Mouse (Mus musculus): ENCODE results near the gene Olfr796.

Gene Olfr796

DNA sequence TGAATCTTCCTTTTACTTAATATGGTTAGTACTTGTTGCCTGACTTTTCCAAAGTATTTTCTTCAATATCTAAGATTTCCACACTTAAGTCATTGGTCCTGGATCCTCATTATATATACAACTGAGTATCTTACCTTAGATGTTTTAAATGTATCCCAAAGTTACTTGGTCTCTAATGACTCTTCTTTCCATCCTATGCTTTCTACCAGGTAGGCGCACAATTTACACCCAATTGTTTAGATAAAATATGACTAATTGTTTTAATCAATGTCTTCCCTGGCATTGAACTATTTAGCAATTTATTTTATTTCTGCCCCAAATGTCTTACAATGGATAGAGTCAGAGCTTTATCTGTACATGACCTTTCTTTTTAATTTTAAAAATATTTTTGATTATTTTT is at the start of gene Olfr796:
Gene Olfr796 (minus strand): TSS at position 101 of the 400 bp plus-strand sequence.
- DNase-seq (ENCODE audit: extremely low spot score), result no peak

DNA sequence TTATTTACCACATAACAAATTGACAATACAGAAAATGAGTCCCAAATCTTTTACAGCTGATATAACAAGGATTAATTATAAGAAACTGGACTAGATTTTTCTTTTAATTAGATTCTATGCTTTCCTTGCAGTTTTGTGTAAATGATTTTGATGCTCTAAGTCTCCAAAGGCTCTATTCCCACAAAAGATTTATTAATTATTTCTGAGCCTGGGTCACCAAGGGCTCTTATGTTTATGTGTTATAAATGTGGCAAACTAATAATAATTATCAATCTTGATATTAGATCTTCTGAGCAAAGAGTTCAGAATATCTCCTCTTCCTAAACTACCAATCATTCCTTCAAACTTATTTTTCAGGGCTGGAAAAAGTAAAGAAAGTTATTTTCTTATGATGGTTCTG is 45.0 kb upstream of the Olfr796 start, which contains the start of gene Olfr800:
Gene Olfr800 (plus strand): TSS at position 301 of the 400 bp plus-strand sequence.
- DNase-seq (ENCODE audit: extremely low spot score), result no peak

DNA sequence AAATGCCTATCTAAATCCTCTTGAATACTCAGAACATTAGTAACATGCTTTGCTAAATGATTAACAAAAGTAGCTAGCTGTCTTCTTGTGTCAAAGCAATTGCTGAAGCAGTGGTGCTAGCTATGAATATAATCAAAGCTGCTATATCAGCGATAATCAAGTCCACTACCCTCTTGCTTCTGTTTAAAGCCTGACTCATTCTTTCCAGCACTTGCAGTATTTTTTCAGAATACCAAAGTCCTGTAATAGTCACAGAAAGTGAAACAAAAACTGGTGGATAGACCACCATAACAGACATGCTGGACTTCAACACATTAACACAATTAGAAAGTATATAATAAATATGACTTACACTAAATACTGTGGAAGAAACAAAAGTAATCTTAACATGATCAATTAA is 39.4 kb upstream of the Olfr796 start:
- no peak for DNase-seq (ENCODE audit: extremely low spot score)

DNA sequence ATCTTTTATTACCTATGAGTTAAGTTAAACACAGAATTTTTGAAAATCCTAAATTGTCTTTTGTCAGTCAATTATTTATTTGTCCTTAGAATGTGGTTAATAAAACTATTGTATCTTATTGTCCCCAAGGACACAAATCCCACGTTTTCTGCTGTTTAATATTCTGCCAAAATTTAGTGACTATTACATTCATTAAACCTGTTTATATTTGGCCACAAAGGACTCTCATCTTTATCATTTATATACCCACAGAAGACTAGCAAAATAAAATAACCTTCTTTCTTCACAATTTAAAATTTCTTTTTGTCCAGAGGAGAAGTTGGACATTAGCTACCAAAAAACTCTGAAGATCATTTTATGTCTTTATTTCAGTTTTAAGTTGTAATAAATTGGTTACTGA is 24.8 kb upstream of the Olfr796 start, which contains the start of gene Olfr799:
Gene Olfr799 (plus strand): TSS at position 301 of the 400 bp plus-strand sequence.
- DNase-seq (ENCODE audit: extremely low spot score), result no peak

DNA sequence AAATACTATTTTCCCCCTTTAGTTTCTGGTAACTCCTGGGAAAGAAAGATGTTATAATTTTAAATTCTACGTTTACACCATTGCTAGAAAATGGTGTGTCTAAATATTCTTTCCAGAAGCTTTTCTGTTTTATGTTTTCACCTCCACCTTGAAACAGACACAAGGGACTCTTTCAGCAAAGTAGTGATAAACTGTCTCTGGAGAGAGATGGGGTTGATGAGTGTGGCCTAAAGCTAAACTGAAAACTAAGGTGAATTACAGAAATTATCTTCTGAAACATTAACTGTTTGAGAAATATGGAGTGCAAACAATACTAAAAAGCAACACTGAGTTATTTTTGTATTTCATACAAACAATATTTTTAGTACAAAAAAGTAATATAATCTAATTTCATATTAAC is 15.5 kb upstream of the Olfr796 start, which contains the start of gene Olfr798:
Gene Olfr798 (minus strand): TSS at position 101 of the 400 bp plus-strand sequence.
- no peak for DNase-seq (ENCODE audit: extremely low spot score)

DNA sequence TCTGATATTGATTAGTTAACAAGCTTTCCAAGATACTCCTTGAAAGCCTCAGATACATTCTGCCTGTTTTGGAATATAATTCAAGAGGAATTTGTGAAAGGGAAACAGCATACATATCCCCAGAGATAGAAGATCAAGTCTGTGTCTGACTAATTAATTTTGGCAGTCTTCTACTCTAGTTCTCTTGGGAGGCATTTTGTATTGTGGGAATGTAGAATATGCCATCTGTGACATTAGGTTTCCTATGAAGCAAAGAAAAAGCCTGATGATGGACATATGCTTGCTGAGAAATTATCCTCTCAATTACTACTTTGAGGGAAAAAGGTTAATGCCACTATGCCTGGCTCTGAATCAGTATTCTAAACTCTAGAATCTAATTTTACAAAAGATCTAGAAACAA is 10.9 kb upstream of the Olfr796 start:
- no peak for DNase-seq (ENCODE audit: extremely low spot score)

DNA sequence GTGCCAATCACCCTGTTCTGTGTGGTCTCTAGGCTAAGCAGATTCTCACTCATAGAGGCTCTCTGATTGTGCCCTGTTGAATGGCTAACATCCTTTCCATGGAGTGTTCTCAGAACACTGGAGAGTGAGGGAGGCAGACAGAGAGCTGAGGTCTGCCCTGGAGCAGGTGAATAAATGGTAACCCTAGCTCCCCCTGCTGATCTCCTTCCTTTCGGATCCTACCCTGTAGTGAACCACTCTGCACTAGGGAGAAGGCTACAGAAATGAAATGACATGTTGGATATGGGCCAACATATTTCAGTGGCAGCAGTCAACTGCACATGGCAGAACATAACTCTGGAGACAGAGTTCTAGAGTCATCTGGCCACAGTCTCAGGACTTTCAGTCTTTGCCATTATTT is 9.4 kb upstream of the Olfr796 start:
- no peak for DNase-seq (ENCODE audit: extremely low spot score)

DNA sequence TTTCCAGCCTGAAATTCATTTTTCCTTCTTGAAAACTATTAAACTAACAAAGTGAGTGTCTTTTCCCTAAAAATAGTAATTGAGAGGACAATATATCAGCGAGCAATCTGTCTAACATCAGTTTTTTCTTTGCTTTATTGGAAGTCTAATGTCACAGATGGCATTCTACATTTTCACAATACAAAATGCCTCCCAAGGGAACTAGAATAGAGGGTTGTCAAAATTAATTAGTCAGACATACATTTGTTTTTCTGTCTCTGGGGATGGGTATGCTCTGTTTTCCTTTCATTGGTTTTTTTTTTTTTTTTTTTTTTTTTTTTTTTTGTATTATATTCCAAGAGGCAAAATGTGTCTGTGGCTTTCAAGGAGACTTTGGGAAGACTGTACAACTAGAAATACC is 35.3 kb downstream of the Olfr796 start:
- DNase-seq (ENCODE audit: extremely low spot score), result no peak

DNA sequence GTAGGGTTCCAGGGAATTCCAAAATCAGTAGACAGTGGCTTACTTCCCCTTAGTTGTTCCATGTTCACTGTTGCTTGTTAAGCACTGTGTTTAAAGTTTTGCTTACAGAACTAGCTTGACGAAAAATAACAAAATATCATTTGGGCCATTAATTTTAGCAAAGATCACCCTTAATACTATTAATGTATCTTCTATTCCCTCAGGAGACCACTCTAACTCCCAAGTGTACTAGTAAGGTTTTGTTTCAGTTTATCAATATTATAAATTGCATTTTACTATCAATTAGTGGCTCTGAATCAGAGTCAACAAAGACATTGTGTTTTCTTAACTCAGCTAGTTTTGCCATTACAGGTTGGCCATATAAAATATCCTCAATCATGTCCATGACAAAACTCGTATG is 45.0 kb downstream of the Olfr796 start, which contains the start of gene Olfr794:
Gene Olfr794 (plus strand): TSS at position 301 of the 400 bp plus-strand sequence.
- DNase-seq (ENCODE audit: extremely low spot score), result no peak

All from embryo, embryonic 9.5 days (tissue).